Mouse (Mus musculus) cortical plate, adult 2 months (tissue): ENCODE data around the gene Nfatc3.

Experiments
- CTCF ChIP-seq: fragments of 200-500 bp; IDR thresholded peaks from 2 replicates; pipeline ENCODE4 v1.5.1; 2011; ENCODE audit warnings: mild to moderate bottlenecking, control low read depth, low read length; ENCODE audit not compliant: insufficient read depth; ENCODE audit errors: extremely low read depth
- POLR2A ChIP-seq: fragments of 200-500 bp; IDR thresholded peaks from 2 replicates; pipeline ENCODE4 v1.6.1; 2011; ENCODE audit warnings: mild to moderate bottlenecking, low read length, control low read depth; ENCODE audit not compliant: insufficient read depth; ENCODE audit errors: extremely low read depth

GRCm38 (mm10) chr8:106075863-106076174, 17.2 kb downstream of the Nfatc3 start:
- TF ChIP-seq CTCF, result no peak
- TF ChIP-seq POLR2A, result no peak
